Mouse (Mus musculus) embryonic facial prominence, embryonic 12.5 days (tissue): ENCODE data around the gene Specc1. TPM values are rescaled to one million over a fixed set of nuclear protein-coding genes. Genes with fewer than 3 reads are reported as not detected.

ENCODE experiments used
- ATAC-seq: fragments of 200-750 bp; cut with Nextera tagmentation; 2 replicates; pipeline ENCODE4 v1.8.0; 2017; ENCODE audit not compliant: insufficient number of reproducible peaks, insufficient read depth, low FRiP score, low TSS enrichment
- H3K27ac ChIP-seq: fragments of 300-500 bp; sonication (generic); 2 replicates; pipeline ENCODE4 v1.5.1; 2016; ENCODE audit warnings: mild to moderate bottlenecking
- H3K27me3 ChIP-seq: fragments of 300-500 bp; sonication (generic); 2 replicates; pipeline ENCODE4 v1.6.1; 2016; ENCODE audit warnings: mild to moderate bottlenecking, moderate library complexity
- H3K36me3 ChIP-seq: fragments of 300-500 bp; sonication (generic); 2 replicates; pipeline ENCODE4 v1.6.1; 2016; ENCODE audit warnings: mild to moderate bottlenecking
- H3K4me1 ChIP-seq: fragments of 300-500 bp; sonication (generic); 2 replicates; pipeline ENCODE4 v1.6.1; 2016
- H3K4me2 ChIP-seq: fragments of 300-500 bp; sonication (generic); replicated peaks from 2 replicates; pipeline ENCODE4 v1.6.1; 2016; ENCODE audit warnings: mild to moderate bottlenecking, moderate library complexity
- H3K4me3 ChIP-seq: fragments of 300-500 bp; sonication (generic); 2 replicates; pipeline ENCODE4 v1.5.1; 2016; ENCODE audit warnings: mild to moderate bottlenecking
- H3K9ac ChIP-seq: fragments of 300-500 bp; sonication (generic); 2 replicates; pipeline ENCODE4 v1.6.1; 2016; ENCODE audit warnings: mild to moderate bottlenecking, moderate library complexity
- H3K9me3 ChIP-seq: fragments of 300-500 bp; sonication (generic); 2 replicates; pipeline ENCODE4 v1.6.1; 2016; ENCODE audit warnings: mild to moderate bottlenecking, moderate library complexity
- WGBS: fragments of 180-500 bp; shearing (Covaris S2); methylation state at CpG from one replicate; pipeline ENCODE4 v1.1.7; 2016; 5-methylcytosine and 5-hydroxymethylcytosine counted together
- polyA plus RNA-seq: library from polyadenylated mRNA; unstranded; fragments of >200 nt; fragmentation: Nextera tagmentation; extraction: Ambion mirVana; gene quantifications from 2 replicates; pipeline ENCODE4 v1.2.1, GENCODE M21; 2016

The Specc1 gene
- polyA plus RNA-seq, 1 experiment from 2014 or later = 16.8 TPM

DNA sequence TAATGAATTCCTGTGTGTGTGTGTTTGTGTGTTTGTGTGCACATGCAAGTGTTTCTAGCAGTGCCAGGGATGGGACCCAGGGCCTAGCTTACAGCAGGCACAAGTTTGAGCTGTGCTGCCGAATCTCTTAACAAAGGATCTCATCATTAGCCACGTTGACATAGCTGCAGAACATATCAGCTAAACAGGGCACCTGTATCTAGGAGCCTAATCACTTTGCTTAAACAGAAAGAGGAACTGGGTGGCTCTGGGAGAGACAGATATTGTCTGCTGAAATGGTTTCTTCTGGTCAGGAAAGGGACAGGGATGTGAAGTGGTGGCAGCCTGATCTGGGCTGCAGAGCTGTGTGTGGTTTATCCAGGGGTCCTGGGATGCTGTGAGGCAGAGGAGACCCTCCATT is 71.1 kb downstream of the Specc1 start:
- Histone ChIP-seq H3K4me2 (no peak overlapping the region), H3K36me3 (no peaks in the 10 kb centered on the region)
- 63% methylated on average over 2 of the region's 2 CpGs for WGBS

DNA sequence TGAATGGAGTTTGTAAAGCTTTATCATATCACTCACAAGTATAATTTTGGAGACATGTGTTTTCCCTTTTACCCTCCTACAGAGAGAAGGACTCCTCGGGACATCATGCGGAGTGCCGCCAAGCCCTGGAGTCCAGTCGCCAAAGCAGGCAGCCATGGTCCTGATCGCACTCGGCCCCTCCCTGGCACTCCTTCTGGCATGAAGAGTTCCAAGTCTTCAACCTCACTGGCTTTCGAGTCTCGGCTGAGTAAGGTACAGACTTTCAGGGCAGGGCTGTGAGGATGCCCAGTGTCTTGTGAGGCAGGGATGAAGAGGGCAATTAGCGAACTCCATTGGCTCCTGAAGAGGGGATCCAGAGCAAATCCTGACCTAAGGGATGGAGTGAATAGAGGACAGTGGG is 72.6 kb downstream of the Specc1 start:
- peaks cover 10% of the 10 kb centered on the region; the same call in 1 of the 2 replicates for H3K4me1 ChIP-seq
- H3K27ac ChIP-seq = no peak overlapping the region
- H3K4me2 ChIP-seq = no peak overlapping the region
- no peak for ATAC-seq
- H3K9ac ChIP-seq = no peak overlapping the region
- no peaks in the 10 kb centered on the region for H3K27me3 ChIP-seq
- no peaks in the 10 kb centered on the region for H3K36me3 ChIP-seq
- no peak overlapping the region for H3K4me3 ChIP-seq
- 89% methylated on average over 9 of the region's 9 CpGs for WGBS
- no peaks in the 10 kb centered on the region for H3K9me3 ChIP-seq

More for the DNA sequence above, 71.1 kb downstream of the Specc1 start:
- H3K9me3 ChIP-seq = no peaks in the 10 kb centered on the region
- H3K27ac ChIP-seq = peak overlapping the region; percentile 48
- no peak for ATAC-seq
- no peak overlapping the region for H3K9ac ChIP-seq
- no peak overlapping the region for H3K4me3 ChIP-seq
- peaks cover 23% of the 10 kb centered on the region for H3K4me1 ChIP-seq
- H3K27me3 ChIP-seq = no peaks in the 10 kb centered on the region

DNA sequence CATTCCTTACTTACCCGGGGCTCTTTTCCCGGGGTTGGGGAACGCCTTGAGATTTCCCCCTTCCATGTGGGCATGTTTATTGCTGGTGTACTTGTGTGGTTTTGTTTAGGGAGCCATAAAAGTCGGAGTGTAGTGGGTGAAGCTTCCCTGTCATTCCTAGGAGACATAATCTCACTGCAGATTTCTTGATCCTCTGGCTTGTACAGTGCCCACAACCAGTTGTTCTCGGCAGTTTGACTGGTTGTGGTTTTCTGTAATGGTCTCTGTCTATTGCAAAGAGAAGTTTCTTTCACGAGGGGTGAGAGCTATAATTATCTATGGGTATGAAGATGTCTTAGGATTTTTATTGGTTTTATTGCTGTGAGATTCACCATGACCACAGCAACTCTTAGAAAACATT is 78.0 kb downstream of the Specc1 start:
- 57% methylated on average over 6 of the region's 6 CpGs for WGBS

DNA sequence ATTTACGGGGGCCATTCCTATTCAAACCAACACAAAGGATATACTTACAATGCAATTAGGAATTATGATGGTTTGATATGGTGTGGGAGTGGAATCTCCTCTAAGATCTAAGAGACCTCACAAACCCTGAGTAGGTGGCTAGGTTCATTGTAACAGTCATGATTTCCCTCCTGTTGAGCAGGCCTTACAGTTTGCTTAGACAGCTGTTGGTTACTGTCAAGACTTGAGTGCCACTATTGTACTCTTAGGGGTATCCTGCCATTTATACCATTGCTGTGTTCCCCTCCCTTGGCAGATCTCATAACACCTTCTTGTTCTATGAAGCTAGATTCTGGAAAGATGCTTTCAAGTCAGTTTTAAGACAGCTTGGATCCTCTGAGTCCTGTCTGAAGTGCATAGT is 78.7 kb downstream of the Specc1 start:
- no peak for ATAC-seq
- 97% methylated on average over 1 of the region's 1 CpGs for WGBS
- Histone ChIP-seq H3K4me3 (no peak overlapping the region), H3K9ac (no peak overlapping the region), H3K27ac (no peak overlapping the region), H3K27me3 (no peaks in the 10 kb centered on the region), H3K4me1 (no peaks in the 10 kb centered on the region), H3K36me3 (no peaks in the 10 kb centered on the region), H3K4me2 (no peak overlapping the region), H3K9me3 (no peaks in the 10 kb centered on the region)

More for the DNA sequence above, 78.0 kb downstream of the Specc1 start:
- no peak overlapping the region for H3K9ac ChIP-seq
- no peaks in the 10 kb centered on the region for H3K9me3 ChIP-seq
- no peak overlapping the region for H3K27ac ChIP-seq
- H3K4me1 ChIP-seq = no peaks in the 10 kb centered on the region
- no peaks in the 10 kb centered on the region for H3K36me3 ChIP-seq
- H3K4me2 ChIP-seq = no peak overlapping the region
- H3K4me3 ChIP-seq = no peak overlapping the region
- no peaks in the 10 kb centered on the region for H3K27me3 ChIP-seq
- no peak for ATAC-seq

DNA sequence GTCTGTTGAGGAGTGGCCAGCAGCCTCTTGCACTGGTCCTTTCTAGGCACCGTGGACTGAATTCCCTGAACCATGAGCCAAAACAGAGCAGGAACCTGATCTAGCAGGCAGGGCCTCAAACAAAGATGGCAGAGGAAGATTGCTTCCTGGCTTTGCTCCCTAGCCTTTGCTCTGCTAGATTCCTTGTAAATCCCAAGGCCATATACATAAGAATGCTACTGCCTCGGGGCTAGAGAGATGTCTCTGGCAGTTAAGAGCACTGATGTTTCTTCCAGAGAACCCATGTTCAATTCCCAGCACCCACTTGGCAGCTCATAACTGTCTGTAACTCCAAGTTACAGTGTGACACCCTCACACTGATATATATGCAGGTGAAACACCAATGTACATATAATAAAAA is 83.6 kb downstream of the Specc1 start:
- Histone ChIP-seq H3K9me3 (no peaks in the 10 kb centered on the region), H3K4me1 (no peaks in the 10 kb centered on the region), H3K36me3 (no peaks in the 10 kb centered on the region), H3K9ac (no peak overlapping the region), H3K4me3 (no peak overlapping the region), H3K27ac (no peak overlapping the region), H3K27me3 (no peaks in the 10 kb centered on the region), H3K4me2 (no peak overlapping the region)
- ATAC-seq = no peak
- 62% methylated on average over 2 of the region's 2 CpGs for whole genome bisulfite sequencing

DNA sequence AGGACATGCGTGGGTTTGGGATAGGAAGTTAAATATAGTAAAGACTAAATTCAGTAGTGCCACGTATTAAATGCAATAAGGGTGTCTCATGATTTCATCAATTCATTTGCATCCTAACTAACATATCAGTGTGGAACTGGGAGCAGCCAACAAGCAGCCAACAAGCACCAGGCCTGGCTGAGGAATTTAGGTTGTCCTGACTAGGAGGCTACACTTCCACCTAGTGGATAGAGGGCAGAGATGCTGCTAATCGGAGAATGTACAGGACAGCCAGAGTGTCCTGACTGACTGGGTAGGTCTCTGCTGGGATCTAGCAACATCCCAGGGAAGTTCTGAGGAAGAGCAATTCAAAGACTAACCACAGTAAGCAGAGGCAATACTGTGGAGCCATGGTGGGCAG is 88.1 kb downstream of the Specc1 start:
- no peak for ATAC-seq
- no peaks in the 10 kb centered on the region for H3K36me3 ChIP-seq
- no peaks in the 10 kb centered on the region for H3K4me1 ChIP-seq
- no peak overlapping the region for H3K9ac ChIP-seq
- WGBS = 35% methylated on average over 3 of the region's 3 CpGs
- H3K4me2 ChIP-seq = no peak overlapping the region
- no peak overlapping the region for H3K4me3 ChIP-seq
- no peak overlapping the region for H3K27ac ChIP-seq
- H3K9me3 ChIP-seq = no peaks in the 10 kb centered on the region
- no peaks in the 10 kb centered on the region for H3K27me3 ChIP-seq

DNA sequence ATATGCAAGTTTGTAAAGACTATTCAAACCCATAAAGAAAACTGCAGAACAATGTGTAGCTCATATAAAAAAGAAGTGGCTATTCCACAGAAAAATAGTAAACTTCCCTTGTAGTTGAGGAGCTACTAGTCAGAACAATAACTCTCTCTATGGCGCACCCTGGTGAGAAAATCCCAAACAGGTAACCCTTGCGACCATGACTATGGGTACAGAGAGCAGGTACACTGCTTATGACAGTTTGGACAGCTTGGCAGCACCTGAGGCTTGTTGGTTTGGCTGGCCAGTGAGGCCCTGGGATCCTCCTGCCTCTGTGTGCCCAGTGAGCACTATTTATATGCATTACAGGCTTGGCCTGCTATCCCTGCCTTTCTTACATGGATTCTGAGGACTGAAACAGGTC is 89.4 kb downstream of the Specc1 start:
- no peaks in the 10 kb centered on the region for H3K4me1 ChIP-seq
- H3K27ac ChIP-seq = no peak overlapping the region
- no peak overlapping the region for H3K9ac ChIP-seq
- no peaks in the 10 kb centered on the region for H3K36me3 ChIP-seq
- no peaks in the 10 kb centered on the region for H3K9me3 ChIP-seq
- H3K4me2 ChIP-seq = no peak overlapping the region
- no peak overlapping the region for H3K4me3 ChIP-seq
- WGBS = 58% methylated on average over 2 of the region's 2 CpGs
- H3K27me3 ChIP-seq = no peaks in the 10 kb centered on the region
- no peak for ATAC-seq

DNA sequence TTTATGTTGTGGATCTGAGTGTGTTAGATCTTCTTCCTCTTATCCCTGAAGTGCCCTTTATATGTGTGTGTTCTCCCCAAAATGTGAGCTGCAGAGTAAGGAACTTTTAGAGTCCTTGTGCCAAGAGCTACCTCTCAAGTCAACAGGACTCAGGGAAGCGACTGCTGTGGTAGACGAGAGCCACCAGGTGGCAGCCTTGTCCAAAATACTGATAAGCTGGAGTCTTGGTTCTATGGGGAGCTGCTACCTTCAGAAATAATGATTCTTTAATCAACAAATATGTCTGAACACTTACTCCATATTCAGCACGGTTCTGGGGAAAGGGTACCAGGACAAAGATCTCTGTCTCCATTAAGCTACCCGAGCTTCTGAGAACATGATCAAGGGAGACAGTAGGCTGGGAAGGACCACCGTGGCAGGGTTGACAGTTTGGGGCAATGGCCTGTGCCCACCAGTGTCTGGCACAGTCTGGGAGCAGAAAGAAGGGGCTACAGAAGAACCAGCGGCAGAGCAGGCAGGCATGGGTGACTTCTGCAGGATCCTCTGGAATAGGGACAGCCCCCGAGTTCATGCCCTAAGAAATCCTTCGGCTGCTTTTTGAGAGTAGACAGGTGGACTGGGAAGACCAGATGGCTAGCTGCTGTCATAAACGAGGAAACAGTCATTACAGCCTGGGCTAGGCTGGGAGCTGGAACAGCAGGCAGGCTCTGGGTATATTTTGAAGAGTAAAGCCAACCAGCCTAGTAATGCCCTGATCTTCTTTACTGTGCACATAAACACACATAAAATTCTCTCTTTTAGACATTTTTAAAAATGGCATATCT is 91.5 kb downstream of the Specc1 start:
- no peaks in the 10 kb centered on the region for H3K9me3 ChIP-seq
- no peaks in the 10 kb centered on the region for H3K27me3 ChIP-seq
- H3K4me3 ChIP-seq = no peak overlapping the region
- H3K36me3 ChIP-seq = no peaks in the 10 kb centered on the region
- no peak overlapping the region for H3K9ac ChIP-seq
- 40% methylated on average over 9 of the region's 9 CpGs for WGBS
- ATAC-seq = no peak
- H3K27ac ChIP-seq = no peak overlapping the region
- H3K4me1 ChIP-seq = no peaks in the 10 kb centered on the region
- no peak overlapping the region for H3K4me2 ChIP-seq

DNA sequence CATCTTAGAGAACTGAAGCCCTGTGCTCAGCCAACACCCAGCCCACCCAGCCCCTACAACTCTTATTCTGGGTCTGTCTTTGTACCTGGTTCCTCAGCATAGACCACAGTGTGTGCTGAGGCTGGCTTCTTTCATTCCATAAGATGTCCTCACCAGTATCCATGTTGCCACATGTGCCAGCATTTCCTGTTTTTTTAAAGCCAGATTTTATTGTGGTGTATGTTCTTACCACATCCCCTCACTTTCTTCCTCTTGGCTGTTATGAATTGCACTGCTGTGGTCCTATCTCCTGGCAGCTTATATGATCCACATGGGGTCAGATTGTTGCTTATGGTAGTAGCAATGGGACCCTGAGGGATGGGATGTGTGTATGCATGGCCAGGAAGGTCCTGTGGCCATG is 92.6 kb downstream of the Specc1 start:
- H3K4me1 ChIP-seq = no peaks in the 10 kb centered on the region
- no peaks in the 10 kb centered on the region for H3K36me3 ChIP-seq
- H3K4me3 ChIP-seq = no peak overlapping the region
- no peak overlapping the region for H3K9ac ChIP-seq
- ATAC-seq = no peak
- H3K27ac ChIP-seq = no peak overlapping the region
- H3K9me3 ChIP-seq = no peaks in the 10 kb centered on the region
- H3K27me3 ChIP-seq = no peaks in the 10 kb centered on the region
- H3K4me2 ChIP-seq = no peak overlapping the region

DNA sequence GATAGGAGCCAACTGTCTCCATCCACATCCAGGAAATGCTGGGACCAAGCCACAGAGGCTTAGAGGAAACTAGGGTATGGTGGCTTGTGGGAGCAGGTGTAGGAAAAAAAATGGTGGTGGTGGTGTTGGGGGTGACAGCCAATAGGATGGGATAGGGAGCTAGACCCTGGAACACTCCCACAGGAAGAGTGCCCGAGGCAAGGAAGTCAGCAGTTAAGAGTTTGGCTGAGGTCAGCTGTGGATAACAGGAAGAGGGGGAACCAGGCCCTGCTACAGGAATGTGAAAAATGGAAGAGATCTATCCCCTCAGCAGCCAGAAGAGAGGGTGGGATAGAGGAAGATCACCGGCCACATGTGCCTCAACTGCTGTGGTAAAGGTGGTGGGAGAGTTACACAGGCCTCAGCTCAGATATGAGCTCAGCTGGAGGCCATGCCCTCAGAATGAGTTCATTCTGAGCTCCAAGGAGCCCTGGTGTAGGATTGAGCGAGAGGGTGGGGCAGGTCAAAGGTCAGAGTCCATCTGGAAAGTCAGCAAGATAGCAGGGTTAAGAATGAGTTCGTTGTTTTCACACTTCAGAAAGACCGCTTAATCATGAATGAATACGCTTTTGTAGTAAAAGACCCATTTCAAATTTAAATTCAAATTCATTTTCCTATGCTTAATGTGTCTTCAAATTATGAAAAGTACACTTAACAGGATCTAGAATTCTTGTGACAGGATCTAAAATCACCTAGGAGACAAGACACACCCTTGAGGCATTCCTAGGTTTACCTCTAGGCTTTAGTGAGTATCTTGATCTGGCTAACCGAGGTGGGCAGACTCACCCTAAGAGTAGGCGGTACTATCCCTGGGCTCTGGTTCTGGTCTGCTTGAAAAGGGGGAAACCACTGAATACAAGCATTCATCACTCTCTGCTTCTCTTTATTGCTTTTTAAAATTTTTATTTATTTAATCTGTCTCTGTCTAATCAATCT is 94.1 kb downstream of the Specc1 start:
- no peak overlapping the region for H3K27ac ChIP-seq
- 36% methylated on average over 8 of the region's 8 CpGs for WGBS
- no peaks in the 10 kb centered on the region for H3K27me3 ChIP-seq
- no peak for ATAC-seq
- H3K4me1 ChIP-seq = no peaks in the 10 kb centered on the region
- no peaks in the 10 kb centered on the region for H3K9me3 ChIP-seq
- no peak overlapping the region for H3K4me3 ChIP-seq
- H3K4me2 ChIP-seq = no peak overlapping the region
- no peaks in the 10 kb centered on the region for H3K36me3 ChIP-seq
- H3K9ac ChIP-seq = no peak overlapping the region

DNA sequence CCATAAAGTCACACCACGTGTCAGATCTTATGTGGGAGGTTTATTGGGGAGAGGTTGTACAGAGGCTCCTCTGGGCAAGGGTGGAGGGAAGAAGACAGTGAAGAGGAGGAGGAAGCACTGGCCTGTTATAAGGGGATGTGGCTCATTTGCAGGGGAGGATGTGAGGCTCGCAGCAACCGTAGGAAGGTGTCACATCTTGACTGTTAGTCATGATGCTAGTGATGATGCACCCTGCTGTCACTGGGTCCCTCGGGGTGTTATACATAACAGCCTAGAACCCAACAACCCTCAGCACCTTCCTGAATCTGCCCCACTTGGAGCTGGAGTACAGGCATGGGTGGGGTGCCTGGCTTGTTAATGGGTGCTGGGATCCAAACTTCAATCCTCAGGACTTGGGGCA is 94.9 kb downstream of the Specc1 start:
- Histone ChIP-seq H3K4me3 (no peak overlapping the region), H3K27me3 (no peaks in the 10 kb centered on the region), H3K9me3 (no peaks in the 10 kb centered on the region), H3K4me2 (no peak overlapping the region), H3K4me1 (no peaks in the 10 kb centered on the region), H3K36me3 (no peaks in the 10 kb centered on the region), H3K9ac (no peak overlapping the region), H3K27ac (no peak overlapping the region)
- 87% methylated on average over 4 of the region's 4 CpGs for WGBS
- no peak for ATAC-seq

DNA sequence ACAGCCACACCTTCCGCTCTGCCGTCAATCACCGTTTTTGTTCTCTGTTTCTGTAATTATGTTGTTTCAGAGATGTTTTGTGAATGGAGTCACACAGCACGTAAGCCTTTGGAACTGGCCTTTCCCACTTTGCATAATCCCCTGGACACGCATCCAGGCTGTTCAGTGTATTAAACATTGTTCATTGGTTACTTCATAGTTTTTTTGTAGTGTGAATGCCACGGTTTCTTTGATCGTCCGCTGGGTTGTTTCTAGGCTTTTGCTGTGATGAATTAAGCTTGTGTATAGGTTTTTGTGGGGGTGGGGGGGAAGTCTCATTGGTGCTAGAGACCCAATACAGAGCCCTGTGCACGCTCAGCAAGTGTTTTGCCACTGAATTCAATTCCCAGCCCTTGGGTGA is 97.4 kb downstream of the Specc1 start:
- Histone ChIP-seq H3K9ac (no peak overlapping the region), H3K4me2 (no peak overlapping the region), H3K36me3 (no peaks in the 10 kb centered on the region), H3K4me3 (no peak overlapping the region), H3K9me3 (no peaks in the 10 kb centered on the region), H3K4me1 (no peaks in the 10 kb centered on the region), H3K27me3 (no peaks in the 10 kb centered on the region), H3K27ac (no peak overlapping the region)
- WGBS = 52% methylated on average over 9 of the region's 9 CpGs
- ATAC-seq = no peak
